Mouse (Mus musculus) CH12.LX (cell line): ENCODE results near the gene Tnni1. TPM values are rescaled to one million over a fixed set of nuclear protein-coding genes. Genes with fewer than 3 reads are reported as not detected.

Experiments used
- DNase-seq: peaks from one replicate; pipeline ENCODE4 v3.0.0-alpha.2; 2013; ENCODE audit errors: extremely low read depth
- H3K27ac ChIP-seq: 2 replicates; pipeline ENCODE4 v1.5.1; 2012; ENCODE audit warnings: low read depth, mild to moderate bottlenecking, control low read depth, moderate library complexity; ENCODE audit not compliant: insufficient read depth
- H3K27me3 ChIP-seq: replicated peaks from 2 replicates; pipeline ENCODE3; 2012; ENCODE audit warnings: inconsistent platforms
- H3K36me3 ChIP-seq, 2 experiments: replicated peaks in 1 of 2; 2 replicates each; pipeline versions ENCODE3 to v1.6.1; 2012; ENCODE audit warnings: inconsistent platforms in 1 of 2, low read length in 1 of 2, mild to moderate bottlenecking in 1 of 2, mixed read lengths in 1 of 2, moderate library complexity in 1 of 2; ENCODE audit not compliant: control insufficient read depth in 1 of 2, insufficient read depth in 1 of 2
- H3K4me1 ChIP-seq, 2 experiments: 2 replicates each; pipeline ENCODE4 v1.6.1; 2012; ENCODE audit warnings: inconsistent platforms in 1 of 2, moderate library complexity in 1 of 2; ENCODE audit not compliant: insufficient read depth in 2 of 2, control insufficient read depth in 1 of 2
- H3K4me2 ChIP-seq: 2 replicates; pipeline ENCODE4 v1.6.1; 2012; ENCODE audit warnings: low read depth, mild to moderate bottlenecking, control low read depth; ENCODE audit not compliant: poor library complexity, insufficient read depth, severe bottlenecking
- H3K4me3 ChIP-seq, 3 experiments: fragments of 150-350 bp in 1 of 3; sonication (generic) in 1 of 3; replicated peaks in 1 of 3; 2 replicates each; pipeline versions ENCODE3 to v1.5.1; 2011 to 2012; ENCODE audit warnings: low read depth in 2 of 3, low read length in 2 of 3, mild to moderate bottlenecking in 2 of 3, moderate library complexity in 2 of 3, control low read depth in 1 of 3, improper control_type of control experiment in 1 of 3, inconsistent platforms in 1 of 3, mixed read lengths in 1 of 3; ENCODE audit not compliant: poor library complexity in 1 of 3
- H3K79me2 ChIP-seq: replicated peaks from 2 replicates; pipeline ENCODE4 v1.6.1; 2012; ENCODE audit warnings: mild to moderate bottlenecking, moderate library complexity; ENCODE audit not compliant: control insufficient read depth, poor library complexity, insufficient read depth, severe bottlenecking; ENCODE audit errors: extremely low read depth
- H3K9ac ChIP-seq: 2 replicates; pipeline ENCODE4 v1.6.1; 2012; ENCODE audit warnings: low read depth, mild to moderate bottlenecking, control low read depth, moderate library complexity; ENCODE audit not compliant: insufficient read depth
- H3K9me3 ChIP-seq: replicated peaks from 2 replicates; pipeline ENCODE3; 2012; ENCODE audit warnings: low read length, inconsistent platforms, mixed read lengths
- BHLHE40 ChIP-seq: IDR thresholded peaks from 2 replicates; pipeline ENCODE4 v1.6.1; 2011; ENCODE audit warnings: mild to moderate bottlenecking, low read depth, low read length, improper control_type of control experiment
- CHD1 ChIP-seq: IDR thresholded peaks from 2 replicates; pipeline ENCODE4 v1.6.1; 2012; ENCODE audit warnings: low read depth, low read length, improper control_type of control experiment, inconsistent platforms
- CHD2 ChIP-seq: IDR thresholded peaks from 2 replicates; pipeline ENCODE4 v1.6.1; 2011; ENCODE audit warnings: low read length, improper control_type of control experiment
- CTCF ChIP-seq, 2 experiments: IDR thresholded peaks in 1 of 2; conservative IDR thresholded peaks in 1 of 2; 2 replicates each; pipeline ENCODE4 v1.5.1; 2011 to 2012; ENCODE audit warnings: low read depth in 2 of 2, low read length in 2 of 2, improper control_type of control experiment in 1 of 2, inconsistent platforms in 1 of 2, mild to moderate bottlenecking in 1 of 2, moderate library complexity in 1 of 2
- E2F4 ChIP-seq: IDR thresholded peaks from 2 replicates; pipeline ENCODE4 v1.6.1; 2011; ENCODE audit warnings: low read depth, low read length, improper control_type of control experiment; ENCODE audit not compliant: insufficient replicate concordance
- GABPA ChIP-seq: IDR thresholded peaks from 2 replicates; pipeline ENCODE4 v1.6.1; 2012; ENCODE audit warnings: low read depth, low read length, improper control_type of control experiment, inconsistent platforms; ENCODE audit not compliant: insufficient replicate concordance
- IRF4 ChIP-seq: IDR thresholded peaks from 2 replicates; pipeline ENCODE4 v1.6.1; 2014; ENCODE audit warnings: low read depth, mild to moderate bottlenecking, inconsistent platforms, low read length, improper control_type of control experiment
- JUN ChIP-seq: IDR thresholded peaks from 2 replicates; pipeline ENCODE4 v1.6.1; 2011; ENCODE audit warnings: low read depth, mild to moderate bottlenecking, low read length, improper control_type of control experiment, moderate library complexity; ENCODE audit not compliant: insufficient read depth
- JUND ChIP-seq: conservative IDR thresholded peaks from 2 replicates; pipeline ENCODE4 v1.6.1; 2011; ENCODE audit warnings: low read depth, low read length, improper control_type of control experiment
- KAT2A ChIP-seq: IDR thresholded peaks from 2 replicates; pipeline ENCODE4 v1.6.1; 2012; ENCODE audit warnings: low read length, improper control_type of control experiment, inconsistent platforms; ENCODE audit not compliant: insufficient replicate concordance
- MAX ChIP-seq: IDR thresholded peaks from 2 replicates; pipeline ENCODE4 v1.6.1; 2011; ENCODE audit warnings: low read length, improper control_type of control experiment
- MXI1 ChIP-seq: IDR thresholded peaks from 2 replicates; pipeline ENCODE4 v1.6.1; 2011; ENCODE audit warnings: mild to moderate bottlenecking, low read depth, low read length, improper control_type of control experiment
- MYC ChIP-seq: IDR thresholded peaks from 2 replicates; pipeline ENCODE4 v1.6.1; 2011; ENCODE audit warnings: low read depth, mild to moderate bottlenecking, improper control_type of control experiment, low read length
- PAX5 ChIP-seq: IDR thresholded peaks from 2 replicates; pipeline ENCODE4 v1.6.1; 2012; ENCODE audit warnings: low read length, inconsistent platforms, mixed read lengths
- RAD21 ChIP-seq: IDR thresholded peaks from 2 replicates; pipeline ENCODE4 v1.6.1; 2011; ENCODE audit warnings: low read depth, mild to moderate bottlenecking, low read length, improper control_type of control experiment, moderate library complexity
- SMC3 ChIP-seq: IDR thresholded peaks from 2 replicates; pipeline ENCODE4 v1.6.1; 2011; ENCODE audit warnings: low read depth, low read length, improper control_type of control experiment
- TCF12 ChIP-seq: IDR thresholded peaks from 2 replicates; pipeline ENCODE4 v1.6.1; 2014; ENCODE audit warnings: low read depth, mild to moderate bottlenecking, inconsistent platforms, low read length, improper control_type of control experiment
- UBTF ChIP-seq: IDR thresholded peaks from 2 replicates; pipeline ENCODE4 v1.6.1; 2012; ENCODE audit warnings: low read depth, mild to moderate bottlenecking, inconsistent platforms, low read length, improper control_type of control experiment, moderate library complexity
- USF1 ChIP-seq: IDR thresholded peaks from 2 replicates; pipeline ENCODE4 v1.6.1; 2014; ENCODE audit warnings: low read depth, mild to moderate bottlenecking, inconsistent platforms, low read length, improper control_type of control experiment
- USF2 ChIP-seq: conservative IDR thresholded peaks from 2 replicates; pipeline ENCODE4 v1.6.1; 2011; ENCODE audit warnings: low read depth, low read length, improper control_type of control experiment
- ZC3H11A ChIP-seq: IDR thresholded peaks from 2 replicates; pipeline ENCODE4 v1.6.1; 2012; ENCODE audit warnings: low read depth, mild to moderate bottlenecking, inconsistent platforms, low read length, improper control_type of control experiment
- ZMIZ1 ChIP-seq: IDR thresholded peaks from 2 replicates; pipeline ENCODE4 v1.6.1; 2012; ENCODE audit warnings: low read depth, mild to moderate bottlenecking, inconsistent platforms, low read length, improper control_type of control experiment
- ZNF384 ChIP-seq: IDR thresholded peaks from 2 replicates; pipeline ENCODE4 v1.6.1; 2012; ENCODE audit warnings: low read depth, low read length, improper control_type of control experiment, inconsistent platforms
- dilution Hi-C: fragments of 300-500 bp; cut with MboI; formaldehyde crosslinking; loops from 2 replicates; pipeline ENCODE4 v1.14.3; 2020; ENCODE audit warnings: low sequenced_read_pairs; ENCODE audit not compliant: extremely low pct_unique_long_range_greater_than_20kb, extremely low pct_ligation_motif_present
- in situ Hi-C: fragments of 300-500 bp; cut with MboI; formaldehyde crosslinking; loops from 3 replicates; pipeline ENCODE4 v1.14.3; 2019; ENCODE audit warnings: low sequenced_read_pairs, low pct_ligation_motif_present, low pct_unique_long_range_greater_than_20kb, mixed read lengths
- polyA plus RNA-seq: library from polyadenylated mRNA; unstranded; fragments of >175 nt; gene quantifications from 2 replicates; pipeline ENCODE4 v1.2.1, GENCODE M21; 2012; ENCODE audit warnings: low read depth; ENCODE audit not compliant: insufficient read length
- total RNA-seq, 2 experiments: library from RNA; depleted of rRNA; stranded (reverse); fragments of 300-350 nt in 1 of 2; fragments of >200 nt in 1 of 2; gene quantifications; 2 replicates each; pipeline ENCODE4 v1.2.3; 2012 to 2014

The Tnni1 gene
- total and polyA plus RNA-seq, 3 experiments = 1.6 to 6.9 (median 4.2) TPM

DNA sequence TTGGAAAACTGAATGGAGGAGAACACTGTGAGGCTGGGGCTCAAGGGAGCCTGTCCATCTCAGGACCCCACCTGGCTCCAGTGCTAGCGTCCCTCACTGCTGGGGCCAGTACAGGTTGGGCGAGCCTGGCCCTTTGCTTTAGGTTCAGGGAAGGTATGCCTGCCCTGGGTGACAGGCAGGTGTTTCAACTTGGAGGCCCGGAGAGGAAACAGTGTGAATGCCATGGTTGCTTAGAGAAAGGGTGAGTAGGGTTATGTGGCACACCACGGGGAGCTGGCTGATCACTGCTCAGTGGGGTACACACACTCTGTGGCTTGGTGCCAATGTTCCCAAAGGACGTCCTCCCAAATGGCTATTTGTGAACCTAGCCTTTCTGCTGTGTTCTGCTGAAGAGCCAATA, 35.3 kb downstream of the Tnni1 start:
- Histone ChIP-seq H3K27me3 (peaks cover 3% of the 10 kb centered on the region), H3K9ac (no peak overlapping the region), H3K9me3 (peaks cover 9% of the 10 kb centered on the region), H3K27ac (no peak overlapping the region), H3K4me3 (no peak overlapping the region), H3K4me2 (no peak overlapping the region), H3K36me3 (no peaks in the 10 kb centered on the region), H3K4me1 (peaks cover 13 to 53% of the 10 kb centered on the region in 2 experiments), H3K79me2 (no peaks in the 10 kb centered on the region)
- dilution Hi-C loops (no loop called here), in situ Hi-C loops (no loop called here)
- TF ChIP-seq MXI1 (no peak), UBTF (no peak), BHLHE40 (no peak), CHD2 (no peak), USF2 (no peak), JUN (no peak), SMC3 (no peak), ZMIZ1 (no peak), USF1 (no peak), E2F4 (no peak), RAD21 (no peak)
- DNase-seq = no peak

DNA sequence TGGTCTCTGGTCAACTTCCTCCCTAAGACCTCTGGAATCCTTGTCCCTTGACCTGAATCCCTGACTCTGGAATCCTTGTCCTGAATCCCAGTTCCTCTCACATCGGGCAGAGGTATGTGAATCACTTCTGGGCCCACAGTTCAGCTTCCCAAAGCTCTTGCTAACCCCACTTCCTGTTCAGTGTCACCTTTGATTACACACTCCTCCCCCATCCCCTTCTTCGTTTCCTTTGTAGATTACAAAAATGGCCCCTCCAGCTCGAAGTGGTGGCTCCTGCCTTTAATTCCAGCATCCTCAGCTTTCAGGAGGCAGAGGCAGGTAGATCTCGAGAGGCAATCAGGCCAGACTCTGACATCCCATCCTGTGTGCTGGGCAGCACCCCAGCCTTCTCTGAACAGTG, 38.4 kb downstream of the Tnni1 start:
- H3K27me3 ChIP-seq = peaks cover 17% of the 10 kb centered on the region

DNA sequence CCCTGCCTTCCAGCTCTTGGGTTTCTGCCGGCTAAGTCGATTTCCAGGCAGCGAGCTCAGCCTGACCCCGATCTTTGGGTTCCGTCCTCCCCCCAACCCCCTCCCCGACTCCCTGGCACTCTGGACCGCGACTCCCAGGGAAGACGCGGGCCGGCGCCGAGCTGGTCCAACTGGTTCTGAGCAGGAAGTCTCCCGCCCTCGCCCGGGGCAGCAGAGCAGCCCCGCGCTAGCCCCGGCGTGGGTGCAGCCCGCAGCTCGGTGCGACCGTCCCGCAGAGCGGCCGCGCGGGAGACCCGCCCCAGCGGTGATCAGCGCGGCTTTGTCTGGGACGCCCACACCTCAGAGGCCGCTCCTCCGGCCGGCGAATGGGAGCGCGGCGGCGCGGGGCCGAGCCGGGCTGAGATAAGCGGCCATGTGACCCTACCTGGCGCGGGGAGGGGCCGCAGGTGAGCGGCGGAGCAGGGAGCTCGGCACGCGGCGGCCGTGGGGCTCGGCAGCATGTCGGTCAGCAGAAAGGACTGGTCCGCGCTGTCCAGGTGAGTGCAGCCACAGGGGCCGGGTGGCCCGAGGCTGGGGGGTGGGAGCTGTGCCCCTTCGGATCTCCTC, 39.4 kb downstream of the Tnni1 start, which contains the start of gene Lad1:
TSS of gene Lad1 (plus strand) at position 118 of the 606 bp plus-strand sequence.
- Histone ChIP-seq H3K27ac (no peak within 1 kb of the TSS), H3K9me3 (peaks cover 9% of the 10 kb centered on the region), H3K4me3 (no peak within 1 kb of the TSS), H3K79me2 (no peaks in the 10 kb centered on the region), H3K36me3 (no peaks in the 10 kb centered on the region), H3K27me3 (peaks cover 25% of the 10 kb centered on the region), H3K9ac (no peak within 1 kb of the TSS), H3K4me1 (peaks cover 12 to 28% of the 10 kb centered on the region in 2 experiments), H3K4me2 (no peak within 1 kb of the TSS)
- TF ChIP-seq TCF12 (no peak), RAD21 (no peak), E2F4 (no peak), KAT2A (no peak), UBTF (no peak), CHD1 (no peak), CTCF (conservative IDR thresholded peaks at IDR 0.05 in 1 of 2, IDR thresholded peaks at IDR 0.05 in 1 of 2; ENCODE audit: low read depth in 2 of 2, low read length in 2 of 2) (no peak), ZNF384 (no peak), MAX (no peak), GABPA (no peak), JUND (no peak), IRF4 (no peak), JUN (no peak), CHD2 (no peak), ZC3H11A (no peak), PAX5 (no peak)
- dilution Hi-C loops (no loop called here), in situ Hi-C loops (no loop called here)
- no peak for DNase-seq

More for the DNA sequence above, 38.4 kb downstream of the Tnni1 start:
- Histone ChIP-seq H3K4me2 (no peak overlapping the region), H3K9ac (no peak overlapping the region), H3K4me1 (peaks cover 13 to 38% of the 10 kb centered on the region in 2 experiments), H3K27ac (no peak overlapping the region), H3K9me3 (peaks cover 9% of the 10 kb centered on the region), H3K4me3 (no peak overlapping the region), H3K79me2 (no peaks in the 10 kb centered on the region), H3K36me3 (no peaks in the 10 kb centered on the region)
- dilution Hi-C loops (no loop called here), in situ Hi-C loops (no loop called here)
- TF ChIP-seq ZNF384 = no peak
- TF ChIP-seq RAD21 = no peak
- TF ChIP-seq MYC = no peak
- no peak for DNase-seq
